Mouse (Mus musculus): ENCODE measurements around the gene Sun2.

Sun2 gene

GRCm38 (mm10) chr15:79741921-79742705 is at the start of gene Sun2:
Sun2 (minus strand) TSS chr15:79742536.
- Histone ChIP-seq H3K36me3 (ENCODE audit: control insufficient read depth, insufficient read depth, low read length, poor library complexity, severe bottlenecking) (peaks cover 6% of the 10 kb centered on the region), H3K27me3 (ENCODE audit: control insufficient read depth, insufficient read depth, low read length, poor library complexity, severe bottlenecking) (no peaks in the 10 kb centered on the region)
- peak; percentile 94 for DNase-seq (ENCODE audit: low read depth, low spot score)

- H3K36me3 ChIP-seq (ENCODE audit: control insufficient read depth, insufficient read depth, low read length, poor library complexity, severe bottlenecking): no peaks in the 10 kb centered on the region
- H3K27me3 ChIP-seq (ENCODE audit: control insufficient read depth, insufficient read depth, low read length, poor library complexity, severe bottlenecking): no peaks in the 10 kb centered on the region
- DNase-seq (ENCODE audit: low read depth, low spot score): peak; percentile 75
These were observed 49.2 kb upstream of the Sun2 start for GRCm38 (mm10) chr15:79791502-79791901.

- no peak for DNase-seq (ENCODE audit: low read depth, low spot score)
- Histone ChIP-seq H3K27me3 (ENCODE audit: control insufficient read depth, insufficient read depth, low read length, poor library complexity, severe bottlenecking) (no peaks in the 10 kb centered on the region), H3K36me3 (ENCODE audit: control insufficient read depth, insufficient read depth, low read length, poor library complexity, severe bottlenecking) (no peaks in the 10 kb centered on the region)
These were observed 48.6 kb upstream of the Sun2 start for GRCm38 (mm10) chr15:79790905-79791304.

- Histone ChIP-seq H3K36me3 (ENCODE audit: control insufficient read depth, insufficient read depth, low read length, poor library complexity, severe bottlenecking) (no peaks in the 10 kb centered on the region), H3K27me3 (ENCODE audit: control insufficient read depth, insufficient read depth, low read length, poor library complexity, severe bottlenecking) (no peaks in the 10 kb centered on the region)
- DNase-seq (ENCODE audit: low read depth, low spot score): no peak
These were observed 47.8 kb upstream of the Sun2 start for GRCm38 (mm10) chr15:79790111-79790510.

- no peak for DNase-seq (ENCODE audit: low read depth, low spot score)
- Histone ChIP-seq H3K27me3 (ENCODE audit: control insufficient read depth, insufficient read depth, low read length, poor library complexity, severe bottlenecking) (no peaks in the 10 kb centered on the region), H3K36me3 (ENCODE audit: control insufficient read depth, insufficient read depth, low read length, poor library complexity, severe bottlenecking) (no peaks in the 10 kb centered on the region)
These were observed 45.5 kb upstream of the Sun2 start for GRCm38 (mm10) chr15:79787815-79788214.

GRCm38 (mm10) chr15:79785056-79785455 is 42.7 kb upstream of the Sun2 start:
- DNase-seq (ENCODE audit: low read depth, low spot score): no peak
- no peaks in the 10 kb centered on the region for H3K36me3 ChIP-seq (ENCODE audit: control insufficient read depth, insufficient read depth, low read length, poor library complexity, severe bottlenecking)
- no peaks in the 10 kb centered on the region for H3K27me3 ChIP-seq (ENCODE audit: control insufficient read depth, insufficient read depth, low read length, poor library complexity, severe bottlenecking)

GRCm38 (mm10) chr15:79777749-79778148 is 35.4 kb upstream of the Sun2 start, which contains the start of gene Dnal4:
Dnal4 (minus strand) TSS chr15:79777849.
- Histone ChIP-seq H3K27me3 (ENCODE audit: control insufficient read depth, insufficient read depth, low read length, poor library complexity, severe bottlenecking) (no peaks in the 10 kb centered on the region), H3K36me3 (ENCODE audit: control insufficient read depth, insufficient read depth, low read length, poor library complexity, severe bottlenecking) (no peaks in the 10 kb centered on the region)
- DNase-seq (ENCODE audit: low read depth, low spot score): no peak

GRCm38 (mm10) chr15:79775662-79776061 is 33.3 kb upstream of the Sun2 start:
- H3K36me3 ChIP-seq (ENCODE audit: control insufficient read depth, insufficient read depth, low read length, poor library complexity, severe bottlenecking): no peaks in the 10 kb centered on the region
- no peaks in the 10 kb centered on the region for H3K27me3 ChIP-seq (ENCODE audit: control insufficient read depth, insufficient read depth, low read length, poor library complexity, severe bottlenecking)
- no peak for DNase-seq (ENCODE audit: low read depth, low spot score)

- DNase-seq (ENCODE audit: low read depth, low spot score): peak; percentile 99
- H3K27me3 ChIP-seq (ENCODE audit: control insufficient read depth, insufficient read depth, low read length, poor library complexity, severe bottlenecking): no peaks in the 10 kb centered on the region
- no peaks in the 10 kb centered on the region for H3K36me3 ChIP-seq (ENCODE audit: control insufficient read depth, insufficient read depth, low read length, poor library complexity, severe bottlenecking)
These were observed 32.0 kb upstream of the Sun2 start for GRCm38 (mm10) chr15:79774117-79775027.

- no peak for DNase-seq (ENCODE audit: low read depth, low spot score)
- H3K36me3 ChIP-seq (ENCODE audit: control insufficient read depth, insufficient read depth, low read length, poor library complexity, severe bottlenecking): no peaks in the 10 kb centered on the region
- H3K27me3 ChIP-seq (ENCODE audit: control insufficient read depth, insufficient read depth, low read length, poor library complexity, severe bottlenecking): no peaks in the 10 kb centered on the region
These were observed 28.4 kb upstream of the Sun2 start for GRCm38 (mm10) chr15:79770629-79771240.

GRCm38 (mm10) chr15:79768302-79768701 is 26.0 kb upstream of the Sun2 start:
- no peaks in the 10 kb centered on the region for H3K36me3 ChIP-seq (ENCODE audit: control insufficient read depth, insufficient read depth, low read length, poor library complexity, severe bottlenecking)
- no peaks in the 10 kb centered on the region for H3K27me3 ChIP-seq (ENCODE audit: control insufficient read depth, insufficient read depth, low read length, poor library complexity, severe bottlenecking)
- no peak for DNase-seq (ENCODE audit: low read depth, low spot score)

- DNase-seq (ENCODE audit: low read depth, low spot score): no peak
- Histone ChIP-seq H3K27me3 (ENCODE audit: control insufficient read depth, insufficient read depth, low read length, poor library complexity, severe bottlenecking) (no peaks in the 10 kb centered on the region), H3K36me3 (ENCODE audit: control insufficient read depth, insufficient read depth, low read length, poor library complexity, severe bottlenecking) (no peaks in the 10 kb centered on the region)
These were observed 25.1 kb upstream of the Sun2 start for GRCm38 (mm10) chr15:79767327-79767961.

- Histone ChIP-seq H3K36me3 (ENCODE audit: control insufficient read depth, insufficient read depth, low read length, poor library complexity, severe bottlenecking) (peaks cover 1% of the 10 kb centered on the region), H3K27me3 (ENCODE audit: control insufficient read depth, insufficient read depth, low read length, poor library complexity, severe bottlenecking) (no peaks in the 10 kb centered on the region)
- DNase-seq (ENCODE audit: low read depth, low spot score): no peak
These were observed 24.3 kb upstream of the Sun2 start for GRCm38 (mm10) chr15:79766586-79767071.

GRCm38 (mm10) chr15:79766168-79766567 is 23.8 kb upstream of the Sun2 start:
- Histone ChIP-seq H3K27me3 (ENCODE audit: control insufficient read depth, insufficient read depth, low read length, poor library complexity, severe bottlenecking) (no peaks in the 10 kb centered on the region), H3K36me3 (ENCODE audit: control insufficient read depth, insufficient read depth, low read length, poor library complexity, severe bottlenecking) (peaks cover 1% of the 10 kb centered on the region)
- DNase-seq (ENCODE audit: low read depth, low spot score): no peak
